8 mouse cellular contexts compared by ENCODE assay signal in the genomic region with DNA sequence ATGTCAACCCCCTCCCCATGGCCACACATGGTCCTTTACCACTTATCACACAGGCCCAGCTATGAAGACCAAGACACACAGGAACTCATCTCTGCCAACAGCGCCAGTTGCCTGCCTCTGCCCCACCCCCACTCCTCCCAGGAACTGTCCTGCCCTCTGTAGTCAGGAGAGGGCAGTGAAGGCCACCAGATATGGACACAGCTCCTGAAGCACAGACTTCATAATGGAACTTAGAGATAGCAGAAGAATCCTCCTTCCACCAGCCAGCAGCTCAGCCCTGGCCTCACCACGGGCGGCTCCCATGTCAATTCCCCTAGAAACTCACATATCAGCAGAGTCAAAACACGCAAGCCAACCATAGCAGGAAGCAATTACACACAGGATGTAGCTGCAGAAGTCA. TPM values are rescaled to one million over a fixed set of nuclear protein-coding genes. Genes with fewer than 3 reads are reported as not detected.
A peak's percentile ranks its signal among the peaks of the same experiment; 100 is the strongest.
DNase-seq lines count a peak whose midpoint lies in the region; ATAC-seq and TF ChIP-seq lines count a peak whose summit lies in the region.
"Had no signal": no experiment of that assay in that cellular context is flagged by ENCODE, and none has a peak within 500 bp of the region (broad histone marks: within the 10 kb centered on the region; RNA-seq: fewer than 3 reads in every experiment).

No protein-coding gene starts in this region.

- no peaks in the 10 kb centered on the region for H3K36me3 ChIP-seq in midbrain, embryonic 16.5 days (ENCODE audit: control insufficient read depth, insufficient read depth, low read length)
- H3K36me3 ChIP-seq: liver, embryonic 15.5 days had no signal

- no peak overlapping the region for H3K4me2 ChIP-seq in midbrain, embryonic 16.5 days (ENCODE audit: low read length)
- H3K4me2 ChIP-seq: liver, embryonic 15.5 days had no signal

- intact Hi-C loops in gastrocnemius, adult 2 months (cut with DNase I) = no loop called here

- no peak overlapping the region for H3K4me3 ChIP-seq in gastrocnemius, adult 2 months
- no peak overlapping the region for H3K4me3 ChIP-seq in midbrain, embryonic 16.5 days (ENCODE audit: low read depth, low read length)
- H3K4me3 ChIP-seq: liver, embryonic 15.5 days had no signal

- no peaks in the 10 kb centered on the region for H3K27me3 ChIP-seq in midbrain, embryonic 16.5 days (ENCODE audit: control insufficient read depth, insufficient read depth, low read depth, low read length)
- H3K27me3 ChIP-seq: liver, embryonic 15.5 days had no signal

- 25% methylated on average over 4 of the region's 4 CpGs for WGBS in midbrain, embryonic 16.5 days

- peak; percentile 31 for TF ChIP-seq CTCF in gastrocnemius, adult 2 months (IDR thresholded peaks at IDR 0.05)

- no peaks in the 10 kb centered on the region for H3K9me3 ChIP-seq in midbrain, embryonic 16.5 days (replicated peaks; ENCODE audit: control insufficient read depth, low read length, poor library complexity, severe bottlenecking)
- H3K9me3 ChIP-seq: liver, embryonic 15.5 days had no signal

- H3K9ac ChIP-seq in midbrain, embryonic 16.5 days (ENCODE audit: low read depth, low read length) = no peak overlapping the region
- H3K9ac ChIP-seq: liver, embryonic 15.5 days had no signal

- H3K4me1 ChIP-seq in midbrain, embryonic 16.5 days (ENCODE audit: control insufficient read depth, insufficient read depth, low read length) = peaks cover 6% of the 10 kb centered on the region
- H3K4me1 ChIP-seq: liver, embryonic 15.5 days had no signal

- no peak overlapping the region for H3K27ac ChIP-seq in gastrocnemius, adult 2 months
- H3K27ac ChIP-seq in midbrain, embryonic 16.5 days (ENCODE audit: low read length) = no peak overlapping the region
- H3K27ac ChIP-seq: liver, embryonic 15.5 days had no signal

- DNase-seq in urinary bladder, postnatal 14 days (ENCODE audit: low spot score) = peak; percentile 17
- DNase-seq in urinary bladder, adult 2 months (ENCODE audit: low spot score) = no peak
- peak; percentile 29 for DNase-seq in cerebellum, adult 8-10 months
- DNase-seq in gastrocnemius, adult 2 months = peak; percentile 25
- DNase-seq in layer of hippocampus, adult 9-11 months = peak; percentile 21

- peak; percentile 68 for ATAC-seq in midbrain, embryonic 16.5 days
- no peak for ATAC-seq in inflammation-experienced regulatory T-cells, adult 6 months

RNA-seq across cellular contexts. Expression of a gene that starts 49.9 kb away (rescaled TPM):
- polyA plus RNA-seq in urinary bladder, adult 2 months (2012; rRNA removed) = 0.15 and 0.29 TPM in 2 replicates
- total RNA-seq in gastrocnemius, adult 2 months (2021) = not detected
- 0.92 and 1.1 TPM in 2 replicates for polyA plus RNA-seq in midbrain, embryonic 16.5 days (2015; fragmentation: Nextera tagmentation; extraction: Ambion mirVana)
- 10 to 100 TPM; 30.0 to 99.7 (median 35.8) TPM for polyA plus RNA-seq in inflammation-experienced regulatory T-cells, adult 6 months (2017; shearing (Covaris generic))
- polyA plus RNA-seq: liver, embryonic 15.5 days had no signal

Comparison
In these comparisons a context has a peak if more than half of its experiments do, and no peak if none do; other contexts are left out.
1. RNA of a gene that starts 49.9 kb away (polyA plus RNA-seq): 30.0 to 99.7 TPM in inflammation-experienced regulatory T-cells, adult 6 months; 0.92 to 1.1 TPM in midbrain, embryonic 16.5 days and 0.15 to 0.29 TPM in urinary bladder, adult 2 months; every median in the first group is over 10 times any median in the second.